Mouse (Mus musculus): ENCODE measurements around the gene Tlcd1. TPM values are rescaled to one million over a fixed set of nuclear protein-coding genes. Genes with fewer than 3 reads are reported as not detected.
A peak's percentile ranks its signal among the peaks of the same experiment; 100 is the strongest.

Gene Tlcd1
- total RNA-seq, 2 experiments from 2014 or later: 41.5 to 88.1 TPM

DNA sequence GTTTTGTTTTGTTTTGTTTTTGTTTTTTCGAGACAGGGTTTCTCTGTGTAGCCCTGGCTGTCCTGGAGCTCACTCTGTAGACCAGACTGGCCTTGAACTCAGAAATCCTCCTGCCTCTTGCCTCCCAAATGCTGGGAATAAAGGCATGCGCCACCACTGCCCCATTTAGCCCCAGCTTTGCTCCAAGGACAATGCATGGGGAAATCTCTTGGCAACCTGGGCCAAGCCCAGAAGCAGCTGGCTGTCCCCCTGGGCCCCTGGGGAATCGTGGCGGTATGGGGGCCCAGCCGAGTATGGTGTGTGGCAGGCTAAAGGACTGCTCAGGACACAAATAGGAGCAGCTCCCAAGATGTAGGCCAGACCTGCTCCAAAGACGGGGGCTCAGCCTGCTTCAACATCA, 27.8 kb downstream of the Tlcd1 start:
- peak; percentile 52 to 61 for DNase-seq

DNA sequence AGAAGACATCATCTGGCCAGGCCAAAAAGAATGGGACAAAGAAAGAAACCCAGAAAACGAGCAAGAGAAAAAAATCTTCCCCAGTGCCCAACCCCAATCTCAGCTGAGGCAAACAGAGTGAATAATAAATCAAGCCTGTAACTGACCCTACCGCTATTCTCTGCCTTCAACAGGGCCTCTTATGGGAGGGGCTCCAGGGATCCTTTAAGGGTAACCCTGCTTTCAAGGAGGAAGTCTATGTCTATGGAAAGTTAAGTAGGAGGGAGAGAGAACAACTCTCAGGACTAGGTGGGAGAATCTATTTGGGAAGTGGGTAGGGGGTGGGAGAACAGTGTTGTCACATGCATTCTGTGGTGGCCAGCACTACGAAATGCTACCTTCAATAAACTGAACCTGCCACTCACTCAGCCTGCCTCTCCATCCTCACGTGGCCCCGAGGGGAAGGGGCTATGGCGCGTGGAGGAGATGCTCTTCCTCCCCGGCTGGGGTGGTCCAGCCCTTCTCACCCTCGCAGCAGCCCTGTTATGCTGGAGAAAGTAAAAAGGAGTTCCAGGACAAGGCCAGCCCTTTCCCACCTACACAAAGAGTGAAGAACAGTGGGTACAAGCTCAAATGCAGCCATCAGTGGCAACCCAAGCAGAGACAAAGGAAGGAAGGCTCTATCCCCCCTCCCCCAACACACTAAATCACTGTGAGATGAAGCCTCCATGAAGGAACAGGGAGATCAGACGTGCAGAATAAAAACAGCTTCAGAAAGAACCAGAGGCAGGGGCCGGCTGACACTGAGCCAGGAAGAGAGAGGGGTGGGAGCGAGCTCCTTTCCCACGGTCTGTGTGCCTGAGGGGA, 29.1 kb downstream of the Tlcd1 start:
- no peak for DNase-seq

DNA sequence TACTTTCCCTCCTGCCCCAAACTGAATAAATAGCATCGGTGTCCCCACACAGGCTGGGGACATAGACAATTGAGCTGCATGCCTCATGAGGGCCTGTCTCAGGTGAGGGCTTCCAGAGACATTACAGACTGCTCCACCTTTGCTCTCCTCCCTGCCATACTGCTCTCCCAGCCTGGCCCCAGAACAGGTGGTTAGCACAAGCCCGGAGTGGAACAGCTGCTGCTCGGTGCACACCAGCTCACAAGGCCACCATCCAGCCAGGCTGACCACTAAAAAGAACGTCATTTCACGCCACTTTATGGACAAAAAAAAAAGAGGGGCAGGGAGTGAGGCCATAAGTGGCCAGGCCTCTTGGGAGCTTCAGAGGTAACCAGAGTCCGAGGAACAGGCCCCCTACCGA, 30.7 kb downstream of the Tlcd1 start:
- DNase-seq: no peak

DNA sequence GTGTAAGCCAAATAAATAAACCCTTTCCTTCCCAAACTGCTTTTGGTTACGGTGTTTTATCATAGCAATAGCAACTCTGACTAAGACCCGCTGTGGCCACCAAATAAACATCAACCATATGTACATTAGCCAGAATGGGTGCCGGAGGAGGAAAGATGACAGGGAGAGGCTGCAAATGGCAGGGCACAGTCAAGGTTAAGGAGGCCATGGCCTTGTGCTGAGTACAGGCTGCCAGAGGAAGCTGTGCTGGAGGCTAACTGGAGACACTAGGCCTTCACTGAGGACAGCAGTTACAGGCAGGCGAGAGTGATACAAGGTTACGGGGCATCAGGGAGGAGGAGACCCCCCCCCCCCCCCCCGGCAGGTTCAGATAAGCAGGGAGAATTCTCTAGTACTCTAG, 33.4 kb downstream of the Tlcd1 start:
- peak; percentile 56 to 57 for DNase-seq

DNA sequence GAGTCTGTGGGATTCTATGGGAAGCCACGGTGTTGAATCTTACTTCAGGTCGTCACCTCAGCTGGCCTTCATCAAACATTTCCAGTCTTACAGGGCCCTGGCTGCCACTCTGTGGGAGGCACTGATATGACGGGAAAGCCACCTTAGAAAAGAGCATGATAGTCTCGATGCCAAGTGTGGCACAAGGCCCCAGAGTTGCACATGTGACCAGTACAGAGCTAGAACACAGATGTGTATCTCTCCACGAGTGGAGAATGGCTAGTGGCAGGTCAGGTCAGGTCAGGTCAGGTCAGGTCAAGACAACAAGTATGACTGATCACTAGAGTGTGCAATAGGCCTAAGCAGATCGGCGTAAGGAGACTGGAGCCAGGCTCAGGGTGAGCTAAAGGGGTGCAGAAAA, 34.1 kb downstream of the Tlcd1 start:
- peak in 1 of 2 experiments; percentile 26 for DNase-seq

DNA sequence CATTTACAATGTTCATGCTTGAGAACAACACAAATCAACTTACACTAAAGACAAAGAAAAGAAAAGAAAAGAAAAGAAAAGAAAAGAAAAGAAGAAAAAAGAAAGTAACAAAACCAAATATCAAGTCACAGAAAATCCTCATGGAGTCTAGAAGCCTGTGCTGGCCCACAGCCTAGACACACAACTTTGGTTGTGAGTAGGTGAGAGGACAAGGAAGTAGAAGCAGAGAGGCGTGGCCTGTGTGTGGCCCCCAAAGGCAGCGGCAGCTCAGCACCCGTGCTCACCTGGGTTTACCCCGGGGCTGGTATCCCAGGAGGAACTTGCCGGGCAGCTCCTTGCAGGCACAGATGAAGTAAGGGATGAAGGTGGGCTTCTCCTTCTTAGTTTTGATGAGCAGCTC, 35.0 kb downstream of the Tlcd1 start:
- no peak for DNase-seq

DNA sequence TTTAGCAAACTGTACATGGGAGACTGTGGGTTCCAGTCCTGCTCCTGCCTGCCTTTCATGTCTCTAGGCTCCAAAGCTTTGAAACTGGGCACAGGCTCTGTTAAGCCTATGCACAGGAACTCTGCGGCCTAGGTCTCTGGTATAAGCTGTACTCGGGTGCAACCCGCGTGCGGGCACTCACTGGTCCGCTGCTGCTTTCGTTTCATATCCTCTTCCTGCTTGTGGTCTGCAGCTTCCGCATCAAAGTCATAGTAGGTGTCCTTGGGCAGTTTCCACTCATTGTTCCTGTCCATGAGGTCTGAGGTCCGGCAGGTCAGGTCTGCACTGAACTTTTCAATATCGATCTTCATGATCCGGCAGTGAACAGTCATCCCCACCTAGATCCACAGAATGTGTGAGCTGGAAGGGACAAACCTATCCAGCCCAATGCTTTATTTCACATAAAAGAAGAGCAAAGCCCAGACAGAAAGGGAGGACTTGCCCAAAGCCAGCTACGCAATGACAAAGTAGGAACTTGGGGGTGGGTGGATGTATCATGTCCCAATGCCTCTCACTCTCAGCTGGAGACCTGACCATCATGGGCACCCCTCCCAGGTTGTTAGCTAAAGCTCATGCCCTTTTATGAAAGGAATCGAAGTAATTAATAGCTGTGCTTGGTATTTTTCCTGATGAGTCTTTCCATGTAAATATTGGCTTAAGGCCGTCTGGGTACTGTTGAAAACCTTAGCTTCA, 36.7 kb downstream of the Tlcd1 start:
- peak in 1 of 2 experiments; percentile 27 for DNase-seq

DNA sequence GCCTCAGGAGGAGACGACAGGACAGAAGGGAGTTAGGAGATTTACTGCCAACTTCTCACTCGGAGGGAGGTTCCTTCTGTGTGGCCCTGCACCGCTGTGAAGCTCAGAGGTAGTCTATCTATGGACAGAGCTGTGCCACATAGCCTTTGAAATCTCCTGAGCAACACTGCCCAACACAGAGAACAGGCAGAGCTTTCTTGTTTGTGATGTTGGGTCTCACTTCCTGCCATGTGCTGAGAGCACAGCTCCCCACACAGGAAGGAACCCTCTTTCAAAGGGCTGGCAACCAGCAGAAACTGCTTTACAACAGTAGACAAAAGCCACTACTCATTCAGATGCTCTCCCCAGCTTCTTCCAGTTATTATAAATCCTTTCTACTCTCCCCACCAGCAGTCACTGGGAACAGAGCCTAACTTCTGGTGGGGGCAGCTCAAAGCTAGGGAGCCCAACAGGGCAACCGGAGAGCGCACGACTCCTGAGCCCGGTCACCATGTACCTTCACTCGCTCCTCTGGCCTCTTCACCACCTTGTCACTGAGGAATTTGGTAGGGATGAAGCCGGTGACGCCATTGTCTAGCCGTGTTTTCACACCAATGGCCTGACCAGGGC, 39.3 kb downstream of the Tlcd1 start:
- no peak for DNase-seq

DNA sequence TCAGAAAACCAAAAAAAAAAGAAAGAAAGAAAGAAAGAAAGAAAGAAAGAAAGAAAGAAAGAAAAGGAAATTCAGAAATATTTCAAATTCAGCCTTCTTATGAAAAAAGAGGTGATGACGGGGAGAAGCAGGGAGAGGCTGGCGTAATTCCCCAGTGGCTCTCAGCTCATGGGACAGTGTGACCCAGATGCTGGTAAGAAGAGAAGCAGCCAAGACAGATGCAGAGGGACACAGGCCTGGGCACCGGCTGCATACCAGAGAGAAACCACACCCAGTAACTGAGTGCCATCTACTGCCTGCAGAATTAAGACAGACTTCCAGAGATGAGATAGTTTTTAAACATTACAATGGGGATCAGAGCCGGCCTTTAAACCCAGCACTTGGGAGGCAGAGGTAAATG, 47.1 kb downstream of the Tlcd1 start:
- DNase-seq: no peak

Small RNA genes within 50 kb of the gene (microRNA-seq; reads per million reads assigned to microRNA genes)
- gene Mir7653: 0.75 reads per million

Other genes with a start within 250 kb of the Tlcd1 start
- gene Sez6, start 245.9 kb upstream of the Tlcd1 start, total RNA-seq (2021): 1 to 10 TPM; 1.7 to 1.9 TPM
- 10 to 100 TPM; 46.6 to 50.8 TPM for gene Phf12, start 194.0 kb upstream of the Tlcd1 start, total RNA-seq (2021)
- 10 to 100 TPM; 12.1 to 15.2 TPM for gene Dhrs13, start 144.4 kb upstream of the Tlcd1 start, total RNA-seq (2021)
- gene Flot2, start 138.8 kb upstream of the Tlcd1 start, total RNA-seq (2021): 10 to 100 TPM; 71.4 to 98.4 TPM
- 10 to 100 TPM; 30.0 to 33.6 TPM for gene Eral1, start 96.3 kb upstream of the Tlcd1 start, total RNA-seq (2021)
- gene Fam222b, start 82.1 kb upstream of the Tlcd1 start, total RNA-seq (2021): 10 to 100 TPM; 16.9 to 20.3 TPM
- 10 to 100 TPM; 24.8 to 38.0 TPM for gene Traf4, start 11.1 kb upstream of the Tlcd1 start, total RNA-seq (2021)
- 10 to 100 TPM; 10.5 to 11.3 TPM for gene Nek8, start within 50 bp of the Tlcd1 start, total RNA-seq (2021)
- 1,000 to 10,000 TPM; 1,640 to 1,911 TPM for gene Rpl23a, start 6.9 kb downstream of the Tlcd1 start, total RNA-seq (2021)
- 10 to 100 TPM; 85.9 to 89.9 TPM for gene Rab34, start 11.7 kb downstream of the Tlcd1 start, total RNA-seq (2021)
- 10 to 100 TPM; 14.1 to 15.2 TPM for gene Proca1, start 16.7 kb downstream of the Tlcd1 start, total RNA-seq (2021)
- gene Sdf2, start 69.0 kb downstream of the Tlcd1 start, total RNA-seq (2021): 100 to 1,000 TPM; 107 to 112 TPM
- 10 to 100 TPM; 57.2 to 76.6 TPM for gene Supt6, start 69.3 kb downstream of the Tlcd1 start, total RNA-seq (2021)
- 100 to 1,000 TPM; 150 to 176 TPM for gene 2610507B11Rik, start 85.0 kb downstream of the Tlcd1 start, total RNA-seq (2021)
- gene BC030499, start 114.1 kb downstream of the Tlcd1 start, total RNA-seq (2021): 1 to 10 TPM in 1 of 2 experiments, under 1 TPM in 1; 0.99 to 1.3 TPM
- gene Spag5, start 124.8 kb downstream of the Tlcd1 start, total RNA-seq (2021): 1 to 10 TPM; 4.1 to 4.3 TPM
- gene Aldoc, start 146.3 kb downstream of the Tlcd1 start, total RNA-seq (2021): 10 to 100 TPM; 11.7 to 21.6 TPM
- 10 to 100 TPM; 54.0 to 57.7 TPM for gene Pigs, start 151.7 kb downstream of the Tlcd1 start, total RNA-seq (2021)
- 10 to 100 TPM; 32.8 to 37.3 TPM for gene Unc119, start 166.8 kb downstream of the Tlcd1 start, total RNA-seq (2021)
- under 1 TPM in 1 of 2 experiments, not detected in 1; 0.30 TPM for gene Foxn1, start 209.8 kb downstream of the Tlcd1 start, total RNA-seq (2021)
- gene Slc13a2, start 245.5 kb downstream of the Tlcd1 start, total RNA-seq (2021): not detected

Measured in adrenal gland, postnatal 36 days (tissue).